Mouse (Mus musculus) B cell, adult 62 days (primary cell): ENCODE results near the gene Adgrg6. TPM values are rescaled to one million over a fixed set of nuclear protein-coding genes. Genes with fewer than 3 reads are reported as not detected.

ENCODE experiments used
- total RNA-seq: library from RNA; stranded (reverse); gene quantifications from 4 replicates; pipeline ENCODE4 v1.2.4, GENCODE M21; 2023

Gene Adgrg6
- total RNA-seq = 0.17 TPM in 1 of 4 replicates, not detected in the others

DNA sequence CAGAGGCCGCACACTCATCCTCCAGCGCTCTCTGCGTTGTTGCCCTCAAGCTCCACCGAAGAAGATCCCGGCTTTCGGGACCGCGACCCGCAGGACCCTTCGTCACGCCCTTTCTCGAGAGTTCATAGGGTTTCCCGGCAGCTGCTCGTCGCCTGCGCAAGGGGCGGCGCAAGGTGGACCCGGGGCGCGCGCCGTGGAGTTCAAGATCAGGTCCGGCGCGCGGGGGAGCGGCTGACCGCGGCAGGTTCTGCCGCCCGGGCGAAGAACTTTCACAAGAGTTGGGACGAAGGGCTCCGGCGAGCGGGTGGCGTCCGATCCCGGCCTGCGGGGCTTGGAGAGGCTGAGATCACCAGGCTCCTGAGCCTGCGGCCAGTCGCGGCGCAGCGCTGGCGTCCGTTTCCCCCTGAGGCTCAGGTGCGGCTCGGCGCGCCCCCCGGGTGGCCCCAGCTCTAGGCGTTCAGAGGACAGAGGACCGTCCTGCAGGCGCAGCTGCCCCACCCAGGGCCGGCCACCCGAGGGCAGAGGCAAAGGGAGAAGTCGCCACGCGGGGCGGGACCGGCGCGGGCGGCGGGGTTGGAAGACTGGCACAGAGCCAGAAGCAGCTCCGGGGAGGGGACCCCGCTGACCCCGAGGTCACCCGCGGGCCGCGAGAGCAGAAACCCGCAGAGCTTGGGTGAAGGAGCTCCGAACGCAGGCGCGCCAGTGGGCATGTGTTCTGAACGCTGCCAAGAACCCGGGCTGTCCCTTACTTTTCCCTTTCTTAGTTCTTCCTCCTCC lies at the start of gene Adgrg6:
Gene Adgrg6, minus strand, starts transcription at position 719 of the 777 bp plus-strand sequence.

Other genes with a start within 250 kb of the Adgrg6 start
- 38.8 to 45.1 TPM (median 44.7 TPM) in 4 replicates for gene Vta1, start 159.9 kb upstream of the Adgrg6 start, total RNA-seq
- not detected in 4 replicates for gene Nmbr, start 159.9 kb upstream of the Adgrg6 start, total RNA-seq
- gene Gje1, start 172.6 kb upstream of the Adgrg6 start, total RNA-seq = 0.39 TPM in 1 of 4 replicates, not detected in the others